Mouse (Mus musculus) liver, postnatal 0 days (tissue): ENCODE data around the gene Smyd1. TPM values are rescaled to one million over a fixed set of nuclear protein-coding genes. Genes with fewer than 3 reads are reported as not detected.
"Not testable (repeated sequence)": the region's sequence is repeated elsewhere in the genome, so short reads cannot be mapped to it uniquely, and the experiment has no call there.

Source experiments
- ATAC-seq: fragments of 200-750 bp; cut with Nextera tagmentation; 2 replicates; pipeline ENCODE4 v1.8.0; 2017; ENCODE audit warnings: mild to moderate bottlenecking, moderate library complexity
- DNase-seq: peaks from one replicate; pipeline ENCODE4 v3.0.0-alpha.2; 2016
- H3K27ac ChIP-seq: fragments of 300-500 bp; sonication (generic); 2 replicates; pipeline ENCODE4 v1.5.1; 2014; ENCODE audit warnings: antibody characterized with exemption, moderate library complexity, mild to moderate bottlenecking, low read depth
- H3K27me3 ChIP-seq: fragments of 300-500 bp; sonication (generic); 2 replicates; pipeline ENCODE4 v1.6.1; 2014; ENCODE audit warnings: low read length, control low read depth, mixed read lengths; ENCODE audit not compliant: insufficient read depth
- H3K36me3 ChIP-seq: fragments of 300-500 bp; sonication (generic); replicated peaks from 2 replicates; pipeline ENCODE4 v1.6.1; 2014; ENCODE audit warnings: mild to moderate bottlenecking, control low read depth, low read length, moderate library complexity, mixed read lengths; ENCODE audit not compliant: insufficient read depth
- H3K4me1 ChIP-seq: fragments of 300-500 bp; sonication (generic); 2 replicates; pipeline ENCODE4 v1.6.1; 2014; ENCODE audit warnings: antibody characterized with exemption, mild to moderate bottlenecking, control low read depth; ENCODE audit not compliant: insufficient read depth
- H3K4me2 ChIP-seq: fragments of 300-500 bp; sonication (generic); 2 replicates; pipeline ENCODE4 v1.6.1; 2014; ENCODE audit warnings: low read depth, mild to moderate bottlenecking, low read length, moderate library complexity, mixed read lengths
- H3K4me3 ChIP-seq: fragments of 300-500 bp; sonication (generic); 2 replicates; pipeline ENCODE4 v1.5.1; 2014; ENCODE audit warnings: low read depth, low read length
- H3K9ac ChIP-seq: fragments of 300-500 bp; sonication (generic); replicated peaks from 2 replicates; pipeline ENCODE4 v1.6.1; 2014; ENCODE audit warnings: mild to moderate bottlenecking, moderate library complexity
- H3K9me3 ChIP-seq: fragments of 300-500 bp; sonication (generic); 2 replicates; pipeline ENCODE4 v1.6.1; 2016; ENCODE audit warnings: mild to moderate bottlenecking, control low read depth, low read length, mixed read lengths
- CTCF ChIP-seq: sonication (generic); IDR thresholded peaks from 2 replicates; pipeline ENCODE4 v1.5.1; 2016; ENCODE audit warnings: antibody characterized with exemption, low read depth
- EP300 ChIP-seq: IDR thresholded peaks from 2 replicates; pipeline ENCODE4 v1.6.1; 2016; ENCODE audit warnings: antibody characterized with exemption, low read depth, mild to moderate bottlenecking
- WGBS: fragments of 180-500 bp; shearing (Covaris S2); extraction: QIAGEN DNeasy Blood & Tissue Kit; methylation state at CpG from one replicate; pipeline ENCODE4 v1.1.7; 2014; ENCODE audit not compliant: insufficient replicate concordance; 5-methylcytosine and 5-hydroxymethylcytosine counted together
- polyA plus RNA-seq: library from polyadenylated mRNA; unstranded; fragments of >200 nt; fragmentation: Nextera tagmentation; extraction: Ambion mirVana; gene quantifications from 2 replicates; pipeline ENCODE4 v1.2.1, GENCODE M21; 2015

Smyd1 gene
- polyA plus RNA-seq, 1 experiment from 2014 or later = 0.22 TPM

DNA sequence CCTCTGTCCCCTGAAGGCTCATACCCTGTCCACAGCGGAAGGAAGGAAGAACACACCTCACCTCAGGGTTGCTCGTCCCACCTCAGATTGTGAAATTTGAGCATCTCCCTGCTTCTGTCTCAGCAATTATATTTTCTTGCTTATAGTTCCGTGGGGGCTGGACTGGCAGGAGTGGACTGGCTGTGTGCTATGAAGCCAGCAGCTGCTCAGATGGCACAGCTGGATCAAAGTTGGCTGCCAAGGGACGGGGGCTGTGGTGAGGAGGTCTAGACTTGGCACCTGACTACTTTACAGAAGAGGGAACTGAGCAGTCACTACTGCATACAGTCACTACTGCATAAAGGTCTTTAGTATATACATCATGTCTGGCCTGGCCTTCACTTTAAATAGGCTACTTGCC, 17.3 kb upstream of the Smyd1 start:
- DNase-seq = no peak
- no peak overlapping the region for H3K4me3 ChIP-seq
- no peak for ATAC-seq
- no peak overlapping the region for H3K4me2 ChIP-seq
- 78% methylated on average over 4 of the region's 4 CpGs for WGBS
- no peak overlapping the region for H3K27ac ChIP-seq
- H3K9ac ChIP-seq = no peak overlapping the region
- H3K4me1 ChIP-seq = no peaks in the 10 kb centered on the region
- TF ChIP-seq EP300 = no peak
- TF ChIP-seq CTCF = no peak
- no peaks in the 10 kb centered on the region for H3K36me3 ChIP-seq
- no peaks in the 10 kb centered on the region for H3K27me3 ChIP-seq
- H3K9me3 ChIP-seq = no peaks in the 10 kb centered on the region

DNA sequence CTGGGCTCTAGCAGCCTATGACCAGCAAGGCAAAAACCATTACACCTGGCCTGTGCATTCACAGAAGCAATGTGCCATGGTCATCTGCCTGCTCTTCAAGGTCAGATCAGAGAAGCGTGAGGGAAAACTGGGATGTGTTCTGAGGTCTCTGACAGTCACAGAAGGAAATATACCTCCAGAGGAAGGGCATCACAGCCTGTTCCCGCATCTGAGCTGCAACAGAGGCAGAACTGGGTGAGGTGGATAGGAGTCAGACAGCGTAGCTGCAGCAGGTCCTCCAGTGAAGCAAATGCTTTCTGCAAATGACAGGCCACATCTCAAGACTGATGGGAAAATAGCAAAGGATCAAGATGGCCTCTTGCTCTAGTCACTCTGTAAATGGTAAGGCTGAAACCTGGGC, 16.9 kb upstream of the Smyd1 start:
- no peak overlapping the region for H3K4me2 ChIP-seq
- ATAC-seq (no peak), DNase-seq (no peak)
- no peaks in the 10 kb centered on the region for H3K9me3 ChIP-seq
- no peak for TF ChIP-seq EP300
- no peak for TF ChIP-seq CTCF
- H3K9ac ChIP-seq = no peak overlapping the region
- H3K27ac ChIP-seq = no peak overlapping the region
- WGBS = 71% methylated on average over 3 of the region's 3 CpGs
- H3K4me3 ChIP-seq = no peak overlapping the region
- H3K4me1 ChIP-seq = no peaks in the 10 kb centered on the region
- H3K27me3 ChIP-seq = no peaks in the 10 kb centered on the region
- no peaks in the 10 kb centered on the region for H3K36me3 ChIP-seq

DNA sequence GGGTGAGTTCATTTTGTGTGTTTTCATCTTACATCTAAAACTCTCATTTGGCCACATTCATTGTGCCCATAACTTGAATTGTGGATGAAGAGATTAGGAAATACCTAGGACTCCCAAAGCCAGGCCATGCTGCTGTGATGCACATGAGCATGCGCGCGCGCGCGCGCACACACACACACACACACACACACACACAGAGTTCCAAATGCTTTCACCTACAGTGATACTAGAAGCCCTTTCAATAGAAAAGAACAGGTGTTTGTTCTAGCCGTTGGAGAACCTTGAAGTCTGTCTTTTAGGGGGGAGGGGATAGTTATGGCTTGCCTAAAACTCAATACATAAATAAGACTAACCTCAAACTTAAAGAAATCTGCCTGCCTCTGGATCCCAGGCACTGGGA, 15.6 kb upstream of the Smyd1 start:
- no peak overlapping the region for H3K4me2 ChIP-seq
- no peak for TF ChIP-seq EP300
- TF ChIP-seq CTCF = no peak
- H3K9ac ChIP-seq = no peak overlapping the region
- no peak overlapping the region for H3K4me3 ChIP-seq
- 95% methylated on average over 8 of the region's 8 CpGs for WGBS
- no peaks in the 10 kb centered on the region for H3K27me3 ChIP-seq
- DNase-seq (no peak), ATAC-seq (no peak)
- H3K4me1 ChIP-seq = no peaks in the 10 kb centered on the region
- H3K36me3 ChIP-seq = no peaks in the 10 kb centered on the region
- no peaks in the 10 kb centered on the region for H3K9me3 ChIP-seq
- no peak overlapping the region for H3K27ac ChIP-seq

DNA sequence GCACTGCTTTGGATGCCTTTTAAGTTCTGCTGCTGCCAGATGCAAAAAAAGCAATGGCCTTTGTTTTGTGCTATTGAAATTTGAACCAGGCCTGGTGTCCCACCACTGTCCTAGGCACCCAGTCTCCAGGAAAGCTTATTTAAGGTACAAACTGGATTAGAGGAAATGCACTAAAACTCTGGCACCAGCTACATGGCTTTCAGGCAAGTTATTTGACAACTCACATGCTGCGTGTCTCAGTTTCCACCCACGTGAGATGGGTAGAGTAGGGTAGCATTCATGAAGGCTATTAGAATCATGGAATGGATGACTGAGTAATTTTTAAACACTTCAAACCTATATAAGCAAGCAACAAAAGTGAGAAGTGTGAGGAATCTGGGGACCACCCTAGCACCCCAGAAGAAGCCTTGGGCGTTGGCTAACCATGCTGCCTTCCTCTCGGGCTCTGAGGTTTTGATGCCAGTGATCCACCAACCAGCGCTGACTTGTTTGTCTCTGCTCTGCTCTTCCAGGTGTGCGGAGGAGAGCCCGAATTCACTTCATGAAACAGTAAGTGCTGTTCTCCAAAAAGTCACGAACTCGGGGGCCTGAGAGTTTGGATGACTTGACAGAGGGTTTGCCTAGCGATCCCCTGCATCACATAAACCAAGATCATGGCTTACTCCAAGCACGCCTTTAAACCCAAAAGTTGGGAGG, 11.7 kb upstream of the Smyd1 start:
- TF ChIP-seq CTCF (no peak), EP300 (no peak)
- 81% methylated on average over 11 of the region's 11 CpGs for whole genome bisulfite sequencing

DNA sequence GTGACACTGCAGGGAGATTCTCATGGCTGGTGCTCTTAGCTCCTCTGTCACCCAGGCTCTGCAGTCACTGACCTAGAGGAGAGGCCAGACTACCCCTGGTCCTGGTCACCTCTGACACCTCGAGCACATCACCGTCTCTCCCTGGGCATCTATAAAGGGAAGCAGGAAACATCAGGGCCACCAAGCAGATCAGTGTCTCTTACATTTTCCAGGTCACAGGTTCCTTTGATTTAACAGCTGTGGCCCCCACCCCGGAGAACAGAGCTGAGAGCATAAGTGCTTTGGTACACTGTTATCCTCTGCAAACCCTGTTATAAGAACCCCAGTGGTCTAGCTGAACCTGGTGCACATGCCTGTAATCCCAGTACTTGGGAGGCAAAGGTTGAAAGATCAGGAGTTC, 11.0 kb upstream of the Smyd1 start:
- no peak overlapping the region for H3K9ac ChIP-seq
- no peaks in the 10 kb centered on the region for H3K4me1 ChIP-seq
- no peak overlapping the region for H3K27ac ChIP-seq
- no peaks in the 10 kb centered on the region for H3K27me3 ChIP-seq
- no peaks in the 10 kb centered on the region for H3K36me3 ChIP-seq
- TF ChIP-seq CTCF (no peak), EP300 (no peak)
- no peak overlapping the region for H3K4me2 ChIP-seq
- ATAC-seq (no peak), DNase-seq (no peak)
- no peak overlapping the region for H3K4me3 ChIP-seq
- 80% methylated on average over 3 of the region's 3 CpGs for WGBS
- H3K9me3 ChIP-seq = no peaks in the 10 kb centered on the region

More for the DNA sequence above, 11.7 kb upstream of the Smyd1 start:
- H3K4me2 ChIP-seq = no peak overlapping the region
- H3K36me3 ChIP-seq = no peaks in the 10 kb centered on the region
- no peak overlapping the region for H3K27ac ChIP-seq
- no peak overlapping the region for H3K9ac ChIP-seq
- H3K4me1 ChIP-seq = no peaks in the 10 kb centered on the region
- DNase-seq (no peak), ATAC-seq (no peak)
- H3K4me3 ChIP-seq = no peak overlapping the region
- H3K9me3 ChIP-seq = no peaks in the 10 kb centered on the region
- H3K27me3 ChIP-seq = no peaks in the 10 kb centered on the region

DNA sequence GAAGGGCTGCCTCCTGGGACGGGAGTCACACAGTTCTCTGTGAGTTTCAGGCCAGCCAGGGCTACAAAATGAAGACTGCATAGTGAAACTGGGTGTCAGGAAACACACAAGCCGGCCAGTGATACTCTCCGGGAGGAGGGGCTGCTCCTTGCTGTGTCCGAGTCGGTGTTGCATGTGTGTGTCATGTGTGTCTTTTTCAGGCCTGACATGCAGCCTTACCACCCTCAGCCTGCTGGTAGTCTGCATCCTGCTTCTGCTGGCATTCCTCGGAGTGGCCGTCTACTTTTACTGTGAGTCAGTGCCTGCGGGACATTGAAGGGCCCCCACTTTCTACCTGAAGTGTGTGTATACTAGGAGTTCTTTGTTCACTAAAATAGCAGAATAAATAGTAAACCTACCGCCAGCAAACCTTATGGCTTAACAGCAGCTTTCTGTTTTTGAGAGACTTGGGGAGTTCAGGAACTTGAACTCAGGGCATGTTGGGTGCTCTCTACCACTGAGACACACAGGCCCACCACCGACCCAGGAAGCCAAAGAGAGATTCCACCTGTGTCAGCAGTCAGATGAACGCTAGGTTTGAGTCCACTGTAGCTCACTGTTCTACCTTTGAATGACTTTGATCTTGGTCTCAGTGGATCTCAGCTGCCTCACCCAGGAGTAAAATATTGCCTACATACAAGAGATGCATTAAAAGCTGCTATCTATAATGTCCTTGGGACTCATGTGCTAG, 10.4 kb upstream of the Smyd1 start:
- no peaks in the 10 kb centered on the region for H3K4me1 ChIP-seq
- no peaks in the 10 kb centered on the region for H3K27me3 ChIP-seq
- no peak overlapping the region for H3K4me2 ChIP-seq
- H3K9ac ChIP-seq = no peak overlapping the region
- TF ChIP-seq CTCF = no peak
- no peak for TF ChIP-seq EP300
- no peak for DNase-seq
- 73% methylated on average over 11 of the region's 11 CpGs for WGBS
- H3K27ac ChIP-seq = no peak overlapping the region
- no peaks in the 10 kb centered on the region for H3K9me3 ChIP-seq
- no peak for ATAC-seq
- no peaks in the 10 kb centered on the region for H3K36me3 ChIP-seq
- H3K4me3 ChIP-seq = no peak overlapping the region

DNA sequence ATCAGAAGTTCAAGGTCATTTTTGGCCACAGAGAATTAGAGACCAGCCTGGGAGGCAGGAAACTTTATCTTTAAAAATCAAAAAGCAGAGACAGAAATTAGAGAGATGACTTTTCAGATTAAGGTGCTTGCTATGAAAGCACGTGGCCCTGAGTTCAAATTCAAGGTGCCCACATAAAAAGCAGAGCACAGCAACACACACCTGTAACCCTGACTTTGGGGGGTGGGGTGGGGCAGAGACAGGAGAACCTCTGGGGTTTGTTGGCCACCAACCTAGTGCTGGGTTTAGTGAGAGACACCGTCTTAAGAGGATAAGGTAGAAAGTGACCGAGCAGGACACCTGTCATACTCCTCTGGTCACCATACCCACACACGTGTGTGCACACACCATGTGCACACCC, 9.5 kb upstream of the Smyd1 start:
- H3K4me2 ChIP-seq, DNase-seq, H3K27me3 ChIP-seq, ATAC-seq, H3K36me3 ChIP-seq, H3K9ac ChIP-seq, H3K4me3 ChIP-seq, H3K27ac ChIP-seq, H3K9me3 ChIP-seq, H3K4me1 ChIP-seq: not testable (repeated sequence)
- 72% methylated on average over 1 of the region's 4 CpGs for WGBS
